Mouse (Mus musculus): ENCODE results near the gene Diaph3. TPM values are rescaled to one million over a fixed set of nuclear protein-coding genes. Genes with fewer than 3 reads are reported as not detected.

Diaph3 gene
- 5.7 and 7.5 TPM in 2 replicates for polyA plus RNA-seq (2015; fragmentation: Nextera tagmentation; extraction: Ambion mirVana)

GRCm38 (mm10) chr14:87140963-87141486, at the start of gene Diaph3:
TSS of gene Diaph3 (minus strand) at chr14:87141235.
- Histone ChIP-seq H3K27ac (ENCODE audit: low read depth) (peak within 1 kb of the TSS; percentile 16; the same call in 1 of the 2 replicates), H3K27me3 (ENCODE audit: insufficient read depth, low read length) (no peaks in the 10 kb centered on the region), H3K4me1 (ENCODE audit: insufficient read depth) (peaks cover 5% of the 10 kb centered on the region), H3K9me3 (ENCODE audit: low read length) (no peaks in the 10 kb centered on the region), H3K36me3 (replicated peaks; ENCODE audit: insufficient read depth, low read length) (no peaks in the 10 kb centered on the region), H3K4me2 (ENCODE audit: low read depth, low read length) (peak within 1 kb of the TSS; percentile 67), H3K9ac (replicated peaks) (peak within 1 kb of the TSS; percentile 67), H3K4me3 (ENCODE audit: low read depth, low read length) (peak within 1 kb of the TSS; percentile 74)
- TF ChIP-seq CTCF (IDR thresholded peaks at IDR 0.05; ENCODE audit: low read depth) (no peak), EP300 (IDR thresholded peaks at IDR 0.05; ENCODE audit: low read depth) (no peak)
- DNase-seq, result peak; percentile 99
- peak; percentile 100 for ATAC-seq
- 2% methylated on average over 43 of the region's 43 CpGs for WGBS (ENCODE audit: insufficient replicate concordance)

- H3K4me3 ChIP-seq (ENCODE audit: low read depth, low read length), result no peak overlapping the region
- no peaks in the 10 kb centered on the region for H3K4me1 ChIP-seq (ENCODE audit: insufficient read depth)
- WGBS (ENCODE audit: insufficient replicate concordance), result 30% methylated on average over 4 of the region's 4 CpGs
- TF ChIP-seq CTCF (IDR thresholded peaks at IDR 0.05; ENCODE audit: low read depth), result no peak
- no peak for TF ChIP-seq EP300 (IDR thresholded peaks at IDR 0.05; ENCODE audit: low read depth)
- ATAC-seq, result no peak
- H3K9ac ChIP-seq (replicated peaks), result no peak overlapping the region
- no peaks in the 10 kb centered on the region for H3K9me3 ChIP-seq (ENCODE audit: low read length)
- no peaks in the 10 kb centered on the region for H3K36me3 ChIP-seq (replicated peaks; ENCODE audit: insufficient read depth, low read length)
- H3K4me2 ChIP-seq (ENCODE audit: low read depth, low read length), result no peak overlapping the region
- no peak overlapping the region for H3K27ac ChIP-seq (ENCODE audit: low read depth)
- DNase-seq, result peak; percentile 18
- no peaks in the 10 kb centered on the region for H3K27me3 ChIP-seq (ENCODE audit: insufficient read depth, low read length)
Measured at GRCm38 (mm10) chr14:87190685-87191084, 49.6 kb upstream of the Diaph3 start.

- no peak overlapping the region for H3K4me3 ChIP-seq (ENCODE audit: low read depth, low read length)
- no peak overlapping the region for H3K27ac ChIP-seq (ENCODE audit: low read depth)
- H3K4me1 ChIP-seq (ENCODE audit: insufficient read depth), result no peaks in the 10 kb centered on the region
- DNase-seq, result no peak
- no peak overlapping the region for H3K4me2 ChIP-seq (ENCODE audit: low read depth, low read length)
- no peaks in the 10 kb centered on the region for H3K9me3 ChIP-seq (ENCODE audit: low read length)
- TF ChIP-seq CTCF (IDR thresholded peaks at IDR 0.05; ENCODE audit: low read depth), result no peak
- no peak for TF ChIP-seq EP300 (IDR thresholded peaks at IDR 0.05; ENCODE audit: low read depth)
- no peaks in the 10 kb centered on the region for H3K27me3 ChIP-seq (ENCODE audit: insufficient read depth, low read length)
- WGBS (ENCODE audit: insufficient replicate concordance), result 83% methylated on average over 6 of the region's 6 CpGs
- no peaks in the 10 kb centered on the region for H3K36me3 ChIP-seq (replicated peaks; ENCODE audit: insufficient read depth, low read length)
- no peak overlapping the region for H3K9ac ChIP-seq (replicated peaks)
- ATAC-seq, result no peak
Measured at GRCm38 (mm10) chr14:87171577-87171976, 30.5 kb upstream of the Diaph3 start.

GRCm38 (mm10) chr14:87169151-87169550, 28.1 kb upstream of the Diaph3 start:
- no peak overlapping the region for H3K4me2 ChIP-seq (ENCODE audit: low read depth, low read length)
- 59% methylated on average over 1 of the region's 1 CpGs for WGBS (ENCODE audit: insufficient replicate concordance)
- no peaks in the 10 kb centered on the region for H3K36me3 ChIP-seq (replicated peaks; ENCODE audit: insufficient read depth, low read length)
- ATAC-seq, result no peak
- H3K9me3 ChIP-seq (ENCODE audit: low read length), result no peaks in the 10 kb centered on the region
- H3K4me1 ChIP-seq (ENCODE audit: insufficient read depth), result no peaks in the 10 kb centered on the region
- TF ChIP-seq CTCF (IDR thresholded peaks at IDR 0.05; ENCODE audit: low read depth) (no peak), EP300 (IDR thresholded peaks at IDR 0.05; ENCODE audit: low read depth) (no peak)
- H3K4me3 ChIP-seq (ENCODE audit: low read depth, low read length), result no peak overlapping the region
- H3K27ac ChIP-seq (ENCODE audit: low read depth), result no peak overlapping the region
- DNase-seq, result no peak
- no peak overlapping the region for H3K9ac ChIP-seq (replicated peaks)
- H3K27me3 ChIP-seq (ENCODE audit: insufficient read depth, low read length), result no peaks in the 10 kb centered on the region

GRCm38 (mm10) chr14:87155621-87156238, 14.7 kb upstream of the Diaph3 start:
- Histone ChIP-seq H3K27ac (ENCODE audit: low read depth) (no peak overlapping the region), H3K9ac (replicated peaks) (no peak overlapping the region), H3K4me3 (ENCODE audit: low read depth, low read length) (no peak overlapping the region), H3K9me3 (ENCODE audit: low read length) (no peaks in the 10 kb centered on the region), H3K27me3 (ENCODE audit: insufficient read depth, low read length) (no peaks in the 10 kb centered on the region), H3K4me2 (ENCODE audit: low read depth, low read length) (no peak overlapping the region), H3K4me1 (ENCODE audit: insufficient read depth) (no peaks in the 10 kb centered on the region), H3K36me3 (replicated peaks; ENCODE audit: insufficient read depth, low read length) (no peaks in the 10 kb centered on the region)
- TF ChIP-seq EP300 (IDR thresholded peaks at IDR 0.05; ENCODE audit: low read depth) (no peak), CTCF (IDR thresholded peaks at IDR 0.05; ENCODE audit: low read depth) (no peak)
- 78% methylated on average over 9 of the region's 9 CpGs for WGBS (ENCODE audit: insufficient replicate concordance)
- ATAC-seq (no peak), DNase-seq (no peak)

GRCm38 (mm10) chr14:87149684-87150083, 8.6 kb upstream of the Diaph3 start:
- ATAC-seq, result no peak
- Histone ChIP-seq H3K4me1 (ENCODE audit: insufficient read depth) (no peaks in the 10 kb centered on the region), H3K4me3 (ENCODE audit: low read depth, low read length) (no peak overlapping the region), H3K36me3 (replicated peaks; ENCODE audit: insufficient read depth, low read length) (no peaks in the 10 kb centered on the region), H3K4me2 (ENCODE audit: low read depth, low read length) (no peak overlapping the region), H3K27me3 (ENCODE audit: insufficient read depth, low read length) (no peaks in the 10 kb centered on the region), H3K27ac (ENCODE audit: low read depth) (no peak overlapping the region), H3K9ac (replicated peaks) (no peak overlapping the region), H3K9me3 (ENCODE audit: low read length) (no peaks in the 10 kb centered on the region)
- no peak for TF ChIP-seq EP300 (IDR thresholded peaks at IDR 0.05; ENCODE audit: low read depth)
- TF ChIP-seq CTCF (IDR thresholded peaks at IDR 0.05; ENCODE audit: low read depth), result no peak
- no peak for DNase-seq
- 45% methylated on average over 6 of the region's 6 CpGs for WGBS (ENCODE audit: insufficient replicate concordance)
